Mouse (Mus musculus): ENCODE data around the gene Mcmbp. TPM values are rescaled to one million over a fixed set of nuclear protein-coding genes. Genes with fewer than 3 reads are reported as not detected.
A peak's percentile ranks its signal among the peaks of the same experiment; 100 is the strongest.

Mcmbp gene
- 37.9 and 38.5 TPM in 2 replicates for polyA plus RNA-seq (2015; fragmentation: Nextera tagmentation; extraction: Ambion mirVana)

DNA sequence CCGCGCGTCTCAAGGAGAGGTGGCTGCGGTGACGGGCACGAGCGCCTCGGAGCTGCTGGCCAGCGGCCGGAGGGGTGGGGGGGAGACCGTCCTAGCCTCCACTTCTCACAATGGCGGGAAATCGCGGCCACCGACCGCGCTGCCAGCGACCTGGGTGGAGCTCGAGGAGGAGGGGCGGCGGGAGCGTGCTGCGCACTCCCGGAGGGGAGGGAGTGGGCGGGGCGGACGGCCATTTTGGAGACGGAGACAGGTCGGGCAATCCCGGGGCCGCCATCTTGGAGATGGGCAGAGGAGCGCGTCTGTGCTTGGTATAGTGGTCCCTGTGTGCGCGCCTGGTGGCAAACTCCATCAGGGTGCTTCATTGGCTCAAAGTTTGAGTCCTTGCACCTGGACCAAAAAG is at the start of gene Mcmbp:
Mcmbp (minus strand) TSS at position 162 of the 400 bp plus-strand sequence.
- H3K4me2 ChIP-seq (ENCODE audit: low read depth, low read length), result peak within 1 kb of the TSS; percentile 97
- WGBS, result 0% methylated on average over 32 of the region's 35 CpGs
- no peaks in the 10 kb centered on the region for H3K36me3 ChIP-seq (ENCODE audit: control insufficient read depth, insufficient read depth)
- ATAC-seq (replicated peaks; ENCODE audit: extremely low read depth, insufficient read depth, low FRiP score), result peak; percentile 88
- H3K9ac ChIP-seq (ENCODE audit: low read length), result peak within 1 kb of the TSS; percentile 99
- H3K27ac ChIP-seq (ENCODE audit: low read length), result peak within 1 kb of the TSS; percentile 91
- H3K4me3 ChIP-seq (ENCODE audit: low read length), result peak within 1 kb of the TSS; percentile 99
- no peaks in the 10 kb centered on the region for H3K27me3 ChIP-seq (ENCODE audit: control insufficient read depth, insufficient read depth, low read length)
- peaks cover 15% of the 10 kb centered on the region for H3K4me1 ChIP-seq (ENCODE audit: control insufficient read depth, insufficient read depth, low read length)
- no peaks in the 10 kb centered on the region for H3K9me3 ChIP-seq (replicated peaks; ENCODE audit: control insufficient read depth, low read length)

GRCm38 (mm10) chr7:128790045-128790444 is 49.8 kb upstream of the Mcmbp start:
- Histone ChIP-seq H3K4me1 (ENCODE audit: control insufficient read depth, insufficient read depth, low read length) (no peaks in the 10 kb centered on the region), H3K9me3 (replicated peaks; ENCODE audit: control insufficient read depth, low read length) (no peaks in the 10 kb centered on the region), H3K27ac (ENCODE audit: low read length) (no peak overlapping the region), H3K9ac (ENCODE audit: low read length) (no peak overlapping the region), H3K36me3 (ENCODE audit: control insufficient read depth, insufficient read depth) (peaks cover 15% of the 10 kb centered on the region), H3K27me3 (ENCODE audit: control insufficient read depth, insufficient read depth, low read length) (no peaks in the 10 kb centered on the region), H3K4me3 (ENCODE audit: low read length) (no peak overlapping the region), H3K4me2 (ENCODE audit: low read depth, low read length) (no peak overlapping the region)
- no peak for ATAC-seq (replicated peaks; ENCODE audit: extremely low read depth, insufficient read depth, low FRiP score)
- 81% methylated on average over 4 of the region's 4 CpGs for WGBS

- no peaks in the 10 kb centered on the region for H3K27me3 ChIP-seq (ENCODE audit: control insufficient read depth, insufficient read depth, low read length)
- WGBS, result 92% methylated on average over 3 of the region's 3 CpGs
Observed at GRCm38 (mm10) chr7:128781846-128782245, 41.6 kb upstream of the Mcmbp start.

GRCm38 (mm10) chr7:128779305-128779704 is 39.0 kb upstream of the Mcmbp start:
- Histone ChIP-seq H3K36me3 (ENCODE audit: control insufficient read depth, insufficient read depth) (peaks cover 60% of the 10 kb centered on the region), H3K27me3 (ENCODE audit: control insufficient read depth, insufficient read depth, low read length) (no peaks in the 10 kb centered on the region), H3K27ac (ENCODE audit: low read length) (no peak overlapping the region), H3K4me2 (ENCODE audit: low read depth, low read length) (no peak overlapping the region), H3K9ac (ENCODE audit: low read length) (no peak overlapping the region), H3K4me1 (ENCODE audit: control insufficient read depth, insufficient read depth, low read length) (no peaks in the 10 kb centered on the region), H3K9me3 (replicated peaks; ENCODE audit: control insufficient read depth, low read length) (no peaks in the 10 kb centered on the region), H3K4me3 (ENCODE audit: low read length) (no peak overlapping the region)
- no peak for ATAC-seq (replicated peaks; ENCODE audit: extremely low read depth, insufficient read depth, low FRiP score)
- 46% methylated on average over 6 of the region's 6 CpGs for WGBS

More at GRCm38 (mm10) chr7:128781846-128782245, 41.6 kb upstream of the Mcmbp start:
- no peak for ATAC-seq (replicated peaks; ENCODE audit: extremely low read depth, insufficient read depth, low FRiP score)
- H3K4me2 ChIP-seq (ENCODE audit: low read depth, low read length), result no peak overlapping the region
- no peaks in the 10 kb centered on the region for H3K9me3 ChIP-seq (replicated peaks; ENCODE audit: control insufficient read depth, low read length)
- no peak overlapping the region for H3K27ac ChIP-seq (ENCODE audit: low read length)
- no peak overlapping the region for H3K9ac ChIP-seq (ENCODE audit: low read length)
- no peaks in the 10 kb centered on the region for H3K4me1 ChIP-seq (ENCODE audit: control insufficient read depth, insufficient read depth, low read length)
- H3K36me3 ChIP-seq (ENCODE audit: control insufficient read depth, insufficient read depth), result peaks cover 68% of the 10 kb centered on the region
- no peak overlapping the region for H3K4me3 ChIP-seq (ENCODE audit: low read length)

- no peak overlapping the region for H3K9ac ChIP-seq (ENCODE audit: low read length)
- no peak overlapping the region for H3K27ac ChIP-seq (ENCODE audit: low read length)
- H3K4me2 ChIP-seq (ENCODE audit: low read depth, low read length), result no peak overlapping the region
- WGBS, result 80% methylated on average over 6 of the region's 6 CpGs
- no peak for ATAC-seq (replicated peaks; ENCODE audit: extremely low read depth, insufficient read depth, low FRiP score)
- H3K9me3 ChIP-seq (replicated peaks; ENCODE audit: control insufficient read depth, low read length), result no peaks in the 10 kb centered on the region
- H3K36me3 ChIP-seq (ENCODE audit: control insufficient read depth, insufficient read depth), result peaks cover 65% of the 10 kb centered on the region
- H3K4me1 ChIP-seq (ENCODE audit: control insufficient read depth, insufficient read depth, low read length), result no peaks in the 10 kb centered on the region
- no peaks in the 10 kb centered on the region for H3K27me3 ChIP-seq (ENCODE audit: control insufficient read depth, insufficient read depth, low read length)
- no peak overlapping the region for H3K4me3 ChIP-seq (ENCODE audit: low read length)
Observed at GRCm38 (mm10) chr7:128777201-128777600, 36.9 kb upstream of the Mcmbp start.

- H3K9ac ChIP-seq (ENCODE audit: low read length), result no peak overlapping the region
- peak; percentile 79 for ATAC-seq (replicated peaks; ENCODE audit: extremely low read depth, insufficient read depth, low FRiP score)
Observed at GRCm38 (mm10) chr7:128766696-128767095, 26.4 kb upstream of the Mcmbp start.

DNA sequence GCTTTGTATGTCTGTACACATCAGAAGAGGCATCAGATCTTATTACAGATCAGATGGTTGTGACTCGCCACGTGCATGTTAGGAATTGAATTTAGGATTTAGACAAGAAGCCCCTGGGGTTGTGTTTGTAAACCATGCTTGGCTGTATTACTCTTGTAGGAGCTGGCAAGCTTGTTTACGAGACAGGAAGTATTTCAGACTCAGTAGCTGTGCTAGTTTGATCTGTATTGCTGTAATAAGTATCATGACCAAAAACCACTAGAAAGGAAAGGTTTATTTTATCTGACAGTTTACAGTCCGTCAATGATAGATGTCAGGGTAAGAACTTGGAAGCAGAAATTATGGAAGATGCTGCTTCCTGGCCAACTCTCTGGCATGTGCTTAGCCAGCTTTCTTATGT is 18.7 kb upstream of the Mcmbp start:
- no peak for ATAC-seq (replicated peaks; ENCODE audit: extremely low read depth, insufficient read depth, low FRiP score)
- no peaks in the 10 kb centered on the region for H3K4me1 ChIP-seq (ENCODE audit: control insufficient read depth, insufficient read depth, low read length)
- H3K4me2 ChIP-seq (ENCODE audit: low read depth, low read length), result no peak overlapping the region
- WGBS, result 91% methylated on average over 4 of the region's 4 CpGs
- H3K9ac ChIP-seq (ENCODE audit: low read length), result no peak overlapping the region
- no peaks in the 10 kb centered on the region for H3K9me3 ChIP-seq (replicated peaks; ENCODE audit: control insufficient read depth, low read length)
- no peaks in the 10 kb centered on the region for H3K27me3 ChIP-seq (ENCODE audit: control insufficient read depth, insufficient read depth, low read length)
- H3K27ac ChIP-seq (ENCODE audit: low read length), result no peak overlapping the region
- H3K4me3 ChIP-seq (ENCODE audit: low read length), result no peak overlapping the region
- peaks cover 76% of the 10 kb centered on the region for H3K36me3 ChIP-seq (ENCODE audit: control insufficient read depth, insufficient read depth)

More at GRCm38 (mm10) chr7:128766696-128767095, 26.4 kb upstream of the Mcmbp start:
- Histone ChIP-seq H3K36me3 (ENCODE audit: control insufficient read depth, insufficient read depth) (peaks cover 57% of the 10 kb centered on the region), H3K4me3 (ENCODE audit: low read length) (no peak overlapping the region), H3K27ac (ENCODE audit: low read length) (peak overlapping the region; percentile 58), H3K4me2 (ENCODE audit: low read depth, low read length) (no peak overlapping the region), H3K9me3 (replicated peaks; ENCODE audit: control insufficient read depth, low read length) (no peaks in the 10 kb centered on the region; the same call in 1 of the 2 replicates), H3K4me1 (ENCODE audit: control insufficient read depth, insufficient read depth, low read length) (0 out of 2 replicates have a peak, but pooled peaks cover 2% of the 10 kb centered on the region), H3K27me3 (ENCODE audit: control insufficient read depth, insufficient read depth, low read length) (no peaks in the 10 kb centered on the region)

DNA sequence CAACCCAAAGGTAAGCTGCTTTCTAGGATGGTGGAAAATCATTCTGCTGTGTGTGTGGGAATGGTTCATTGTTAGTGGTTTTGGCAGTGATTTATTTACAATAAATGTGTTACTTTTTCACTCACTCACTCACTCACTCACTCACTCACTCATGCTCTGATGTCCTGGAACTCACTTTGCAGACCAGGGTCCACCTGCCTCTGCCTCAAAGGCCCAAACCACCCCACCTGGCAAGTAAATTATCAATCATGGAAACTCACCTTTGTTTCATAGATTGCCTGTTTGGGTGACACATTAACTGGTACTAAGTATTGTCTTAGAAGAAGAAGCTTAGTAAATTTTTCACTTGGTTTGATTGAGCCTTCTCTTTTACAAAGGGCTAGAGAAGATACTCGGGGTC is 15.1 kb upstream of the Mcmbp start:
- no peaks in the 10 kb centered on the region for H3K9me3 ChIP-seq (replicated peaks; ENCODE audit: control insufficient read depth, low read length)

GRCm38 (mm10) chr7:128752012-128752411 is 11.7 kb upstream of the Mcmbp start:
- H3K9me3 ChIP-seq (replicated peaks; ENCODE audit: control insufficient read depth, low read length), result no peaks in the 10 kb centered on the region
- ATAC-seq (replicated peaks; ENCODE audit: extremely low read depth, insufficient read depth, low FRiP score), result no peak
- H3K4me2 ChIP-seq (ENCODE audit: low read depth, low read length), result no peak overlapping the region
- H3K9ac ChIP-seq (ENCODE audit: low read length), result no peak overlapping the region
- no peaks in the 10 kb centered on the region for H3K27me3 ChIP-seq (ENCODE audit: control insufficient read depth, insufficient read depth, low read length)
- H3K4me1 ChIP-seq (ENCODE audit: control insufficient read depth, insufficient read depth, low read length), result peaks cover 28% of the 10 kb centered on the region
- H3K27ac ChIP-seq (ENCODE audit: low read length), result no peak overlapping the region
- WGBS, result 85% methylated on average over 4 of the region's 4 CpGs
- no peak overlapping the region for H3K4me3 ChIP-seq (ENCODE audit: low read length)
- peaks cover 35% of the 10 kb centered on the region for H3K36me3 ChIP-seq (ENCODE audit: control insufficient read depth, insufficient read depth)

More for the DNA sequence above, 15.1 kb upstream of the Mcmbp start:
- H3K36me3 ChIP-seq (ENCODE audit: control insufficient read depth, insufficient read depth), result peaks cover 60% of the 10 kb centered on the region
- no peak overlapping the region for H3K27ac ChIP-seq (ENCODE audit: low read length)
- no peak overlapping the region for H3K9ac ChIP-seq (ENCODE audit: low read length)
- no peak overlapping the region for H3K4me2 ChIP-seq (ENCODE audit: low read depth, low read length)
- H3K27me3 ChIP-seq (ENCODE audit: control insufficient read depth, insufficient read depth, low read length), result no peaks in the 10 kb centered on the region
- no peak overlapping the region for H3K4me3 ChIP-seq (ENCODE audit: low read length)
- no peak for ATAC-seq (replicated peaks; ENCODE audit: extremely low read depth, insufficient read depth, low FRiP score)
- no peaks in the 10 kb centered on the region; the same call in 1 of the 2 replicates for H3K4me1 ChIP-seq (ENCODE audit: control insufficient read depth, insufficient read depth, low read length)
- WGBS, result 95% methylated on average over 1 of the region's 1 CpGs
